Mouse (Mus musculus) cerebellum, postnatal 4 days (tissue): ENCODE data around the gene Ttc36.
A peak's percentile ranks its signal among the peaks of the same experiment; 100 is the strongest.

Experiments used
- DNase-seq, 2 experiments: peaks; one replicate each; pipeline ENCODE4 v3.0.0; 2022; ENCODE audit warnings: low spot score in 2 of 2, mixed read lengths in 1 of 2

Ttc36 gene

GRCm38 (mm10) chr9:44802808-44803450, at the start of gene Ttc36:
Gene Ttc36 (minus strand): TSS chr9:44803072.
- no peak for DNase-seq

GRCm38 (mm10) chr9:44847446-44847845, 44.6 kb upstream of the Ttc36 start:
- DNase-seq = no peak

- no peak for DNase-seq
Observed at GRCm38 (mm10) chr9:44841241-44841640, 38.4 kb upstream of the Ttc36 start.

- DNase-seq = peak; percentile 66 to 70
Observed at GRCm38 (mm10) chr9:44836439-44836838, 33.6 kb upstream of the Ttc36 start.

- no peak for DNase-seq
Observed at GRCm38 (mm10) chr9:44832356-44832755, 29.5 kb upstream of the Ttc36 start.

- no peak for DNase-seq
Observed at GRCm38 (mm10) chr9:44830506-44830905, 27.6 kb upstream of the Ttc36 start.

- DNase-seq = no peak
Observed at GRCm38 (mm10) chr9:44828944-44829343, 26.1 kb upstream of the Ttc36 start.

GRCm38 (mm10) chr9:44826660-44827059, 23.8 kb upstream of the Ttc36 start:
- no peak for DNase-seq

GRCm38 (mm10) chr9:44819920-44820827, 17.3 kb upstream of the Ttc36 start:
- no peak for DNase-seq

GRCm38 (mm10) chr9:44817522-44817921, 14.7 kb upstream of the Ttc36 start:
- DNase-seq = no peak

GRCm38 (mm10) chr9:44814179-44814578, 11.3 kb upstream of the Ttc36 start:
- DNase-seq = no peak

GRCm38 (mm10) chr9:44810316-44810715, 7.4 kb upstream of the Ttc36 start:
- DNase-seq = no peak

GRCm38 (mm10) chr9:44807778-44808177, 4.9 kb upstream of the Ttc36 start:
- DNase-seq = no peak

GRCm38 (mm10) chr9:44807141-44807540, 4.3 kb upstream of the Ttc36 start:
- no peak for DNase-seq

- DNase-seq = no peak
Observed at GRCm38 (mm10) chr9:44805536-44805935, 2.7 kb upstream of the Ttc36 start.

GRCm38 (mm10) chr9:44804678-44805077, 1.8 kb upstream of the Ttc36 start:
- no peak for DNase-seq

- no peak for DNase-seq
Observed at GRCm38 (mm10) chr9:44801669-44802068, 1.2 kb downstream of the Ttc36 start.

- no peak for DNase-seq
Observed at GRCm38 (mm10) chr9:44799958-44800324, 2.9 kb downstream of the Ttc36 start.

GRCm38 (mm10) chr9:44799102-44799957, 3.5 kb downstream of the Ttc36 start, which contains the start of gene Tmem25:
Gene Tmem25 (minus strand): TSS chr9:44799307.
- DNase-seq = peak; percentile 69 to 84

- DNase-seq = no peak
Observed at GRCm38 (mm10) chr9:44798298-44798697, 4.6 kb downstream of the Ttc36 start.

GRCm38 (mm10) chr9:44792842-44793241, 10.0 kb downstream of the Ttc36 start:
- DNase-seq = no peak
